Mouse (Mus musculus) retina, postnatal 1 day (tissue): ENCODE measurements around the gene Hoxa11.

Source experiments
- DNase-seq: peaks from one replicate; pipeline ENCODE4 v3.0.0-alpha.2; 2012

The Hoxa11 gene

GRCm38 (mm10) chr6:52218643-52219215 lies 26.9 kb downstream of the Hoxa11 start:
- no peak for DNase-seq

GRCm38 (mm10) chr6:52217895-52218642 lies 27.5 kb downstream of the Hoxa11 start:
- DNase-seq: peak; percentile 30

GRCm38 (mm10) chr6:52217459-52217768 lies 28.2 kb downstream of the Hoxa11 start:
- DNase-seq: no peak

- DNase-seq: no peak
Observed at GRCm38 (mm10) chr6:52216691-52217458, 28.7 kb downstream of the Hoxa11 start.

- no peak for DNase-seq
Observed at GRCm38 (mm10) chr6:52215771-52216535, 29.7 kb downstream of the Hoxa11 start.

GRCm38 (mm10) chr6:52215070-52215469 lies 30.5 kb downstream of the Hoxa11 start:
- no peak for DNase-seq

- DNase-seq: no peak
Observed at GRCm38 (mm10) chr6:52214271-52214670, 31.3 kb downstream of the Hoxa11 start.

- DNase-seq: no peak
Observed at GRCm38 (mm10) chr6:52213119-52213986, 32.3 kb downstream of the Hoxa11 start, which contains the start of the genes Hoxa3 and Gm28308. Gene Hoxa3, minus strand, starts transcription at chr6:52213336. Gene Gm28308, minus strand, starts transcription at chr6:52213339.

GRCm38 (mm10) chr6:52212556-52213118 lies 33.0 kb downstream of the Hoxa11 start:
- no peak for DNase-seq

- DNase-seq: no peak
Observed at GRCm38 (mm10) chr6:52211961-52212360, 33.6 kb downstream of the Hoxa11 start.

GRCm38 (mm10) chr6:52211170-52211935 lies 34.3 kb downstream of the Hoxa11 start:
- DNase-seq: peak; percentile 84

GRCm38 (mm10) chr6:52209685-52210046 lies 35.9 kb downstream of the Hoxa11 start:
- no peak for DNase-seq

- DNase-seq: no peak
Observed at GRCm38 (mm10) chr6:52208868-52209684, 36.5 kb downstream of the Hoxa11 start.

- DNase-seq: no peak
Observed at GRCm38 (mm10) chr6:52208072-52208867, 37.3 kb downstream of the Hoxa11 start, which contains the start of gene Hoxa6. Gene Hoxa6, minus strand, starts transcription at chr6:52208722.

- DNase-seq: no peak
Observed at GRCm38 (mm10) chr6:52207684-52207976, 38.0 kb downstream of the Hoxa11 start.

GRCm38 (mm10) chr6:52206882-52207683 lies 38.5 kb downstream of the Hoxa11 start:
- no peak for DNase-seq

- no peak for DNase-seq
Observed at GRCm38 (mm10) chr6:52205638-52206621, 39.7 kb downstream of the Hoxa11 start.
